Mouse (Mus musculus) mouse trophoblast stem cell (cell line): ENCODE data around the gene Pkmyt1.

Experiments
- in situ Hi-C, 2 experiments: fragments of 300-500 bp; cut with MseI, MboI; formaldehyde crosslinking; loops; 2 replicates in 1 of 2; 3 replicates in 1 of 2; pipeline ENCODE4 v1.15.1; 2025

Gene Pkmyt1

GRCm38 (mm10) chr17:23785561-23786471 lies 59.7 kb downstream of the Pkmyt1 start, which contains the start of gene Flywch2:
TSS of gene Flywch2 (minus strand) at chr17:23786081.
- in situ Hi-C loops = no loop called here
